Mouse (Mus musculus): ENCODE results near the gene Gimap9. TPM values are rescaled to one million over a fixed set of nuclear protein-coding genes. Genes with fewer than 3 reads are reported as not detected.

The Gimap9 gene
- polyA plus RNA-seq, 1 experiment from 2014 or later = 4.0 TPM

GRCm38 (mm10) chr6:48684806-48685205 is 8.9 kb downstream of the Gimap9 start:
- no peak overlapping the region for H3K4me3 ChIP-seq
- H3K27ac ChIP-seq = no peak overlapping the region
- no peak for DNase-seq (ENCODE audit: extremely low spot score, low spot score)
- H3K36me3 ChIP-seq (replicated peaks) = no peaks in the 10 kb centered on the region
- no peaks in the 10 kb centered on the region for H3K4me1 ChIP-seq
- H3K27me3 ChIP-seq (ENCODE audit: poor library complexity, severe bottlenecking) = no peaks in the 10 kb centered on the region
- no peaks in the 10 kb centered on the region for H3K9me3 ChIP-seq
- 52% methylated on average over 4 of the region's 4 CpGs for WGBS

GRCm38 (mm10) chr6:48685251-48685650 is 9.3 kb downstream of the Gimap9 start:
- 75% methylated on average over 2 of the region's 2 CpGs for WGBS
- Histone ChIP-seq H3K4me3 (no peak overlapping the region), H3K27ac (no peak overlapping the region), H3K4me1 (no peaks in the 10 kb centered on the region), H3K27me3 (ENCODE audit: poor library complexity, severe bottlenecking) (no peaks in the 10 kb centered on the region), H3K36me3 (replicated peaks) (no peaks in the 10 kb centered on the region), H3K9me3 (no peaks in the 10 kb centered on the region)
- DNase-seq (ENCODE audit: extremely low spot score, low spot score) = no peak

- DNase-seq (ENCODE audit: extremely low spot score, low spot score) = no peak
- Histone ChIP-seq H3K9me3 (no peaks in the 10 kb centered on the region), H3K36me3 (replicated peaks) (no peaks in the 10 kb centered on the region), H3K27ac (no peak overlapping the region), H3K27me3 (ENCODE audit: poor library complexity, severe bottlenecking) (no peaks in the 10 kb centered on the region), H3K4me3 (no peak overlapping the region), H3K4me1 (no peaks in the 10 kb centered on the region)
- WGBS = 88% methylated on average over 7 of the region's 7 CpGs
Observed at GRCm38 (mm10) chr6:48685694-48686665, 10.1 kb downstream of the Gimap9 start.

DNA sequence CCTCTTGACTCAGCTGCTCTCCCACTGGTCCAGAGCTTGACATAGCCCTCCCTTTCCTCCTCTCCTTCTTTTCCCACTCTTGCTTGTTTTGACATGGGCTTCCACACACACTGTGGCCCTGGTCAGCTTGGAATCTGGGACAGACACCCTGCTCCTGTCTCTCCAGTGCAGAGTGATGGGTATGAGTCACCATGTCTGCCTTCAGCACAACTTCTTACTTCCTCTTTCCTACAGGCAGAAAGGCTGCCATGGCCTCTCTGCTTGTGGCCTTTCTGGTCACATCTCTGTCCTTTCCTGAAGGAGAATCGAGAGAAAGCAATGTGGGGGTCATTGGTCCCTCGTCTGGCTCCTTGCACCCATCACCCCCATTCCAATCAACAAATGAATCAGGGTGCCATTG is 11.1 kb downstream of the Gimap9 start:
- H3K36me3 ChIP-seq (replicated peaks) = no peaks in the 10 kb centered on the region
- no peak overlapping the region for H3K4me3 ChIP-seq
- H3K27me3 ChIP-seq (ENCODE audit: poor library complexity, severe bottlenecking) = no peaks in the 10 kb centered on the region
- 88% methylated on average over 2 of the region's 2 CpGs for WGBS
- no peak for DNase-seq (ENCODE audit: extremely low spot score, low spot score)
- H3K27ac ChIP-seq = no peak overlapping the region
- H3K4me1 ChIP-seq = no peaks in the 10 kb centered on the region
- H3K9me3 ChIP-seq = no peaks in the 10 kb centered on the region

DNA sequence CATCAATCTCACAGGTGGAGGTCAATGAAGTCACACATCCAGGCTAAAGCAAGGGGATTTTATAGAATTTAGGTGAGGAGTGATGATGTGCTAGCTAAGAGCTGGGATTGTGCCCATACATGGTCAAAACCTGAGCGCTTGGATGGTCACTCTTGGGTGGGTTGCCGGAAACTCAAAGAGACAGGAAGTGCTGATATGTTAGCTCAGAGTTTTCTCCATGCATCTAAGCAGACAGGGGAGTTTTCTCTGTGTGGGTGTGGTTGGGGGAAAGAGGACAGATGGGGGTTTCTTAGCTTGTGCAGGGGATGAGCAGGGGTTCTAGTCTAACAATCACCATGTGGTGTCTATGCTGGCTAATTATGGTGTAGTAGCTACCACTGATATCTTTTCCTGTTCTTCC is 13.4 kb downstream of the Gimap9 start:
- DNase-seq (ENCODE audit: extremely low spot score, low spot score) = no peak
- 94% methylated on average over 2 of the region's 2 CpGs for WGBS
- Histone ChIP-seq H3K4me1 (no peaks in the 10 kb centered on the region), H3K27ac (no peak overlapping the region), H3K27me3 (ENCODE audit: poor library complexity, severe bottlenecking) (no peaks in the 10 kb centered on the region), H3K9me3 (no peaks in the 10 kb centered on the region), H3K4me3 (no peak overlapping the region), H3K36me3 (replicated peaks) (no peaks in the 10 kb centered on the region)

DNA sequence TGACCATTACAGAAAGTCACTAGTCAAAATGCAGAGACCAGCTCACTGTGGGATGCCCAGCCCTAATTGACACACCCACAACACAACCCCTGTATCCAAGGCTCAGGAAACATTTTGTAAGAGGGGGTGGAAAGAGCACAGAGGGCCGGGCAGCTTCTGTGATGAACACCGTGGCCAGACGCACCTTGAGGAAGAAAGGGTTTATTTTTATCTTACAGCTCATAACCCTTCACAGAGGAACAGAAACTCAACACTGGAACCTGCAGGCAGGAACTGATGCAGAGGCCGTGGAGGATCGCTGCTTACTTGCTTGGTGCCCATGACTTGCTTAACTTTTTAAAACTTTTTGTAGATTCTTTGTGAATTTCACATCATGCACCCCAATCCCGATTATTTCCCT is 17.0 kb downstream of the Gimap9 start:
- Histone ChIP-seq H3K27ac (no peak overlapping the region), H3K27me3 (ENCODE audit: poor library complexity, severe bottlenecking) (no peaks in the 10 kb centered on the region)
- WGBS = 90% methylated on average over 6 of the region's 6 CpGs

DNA sequence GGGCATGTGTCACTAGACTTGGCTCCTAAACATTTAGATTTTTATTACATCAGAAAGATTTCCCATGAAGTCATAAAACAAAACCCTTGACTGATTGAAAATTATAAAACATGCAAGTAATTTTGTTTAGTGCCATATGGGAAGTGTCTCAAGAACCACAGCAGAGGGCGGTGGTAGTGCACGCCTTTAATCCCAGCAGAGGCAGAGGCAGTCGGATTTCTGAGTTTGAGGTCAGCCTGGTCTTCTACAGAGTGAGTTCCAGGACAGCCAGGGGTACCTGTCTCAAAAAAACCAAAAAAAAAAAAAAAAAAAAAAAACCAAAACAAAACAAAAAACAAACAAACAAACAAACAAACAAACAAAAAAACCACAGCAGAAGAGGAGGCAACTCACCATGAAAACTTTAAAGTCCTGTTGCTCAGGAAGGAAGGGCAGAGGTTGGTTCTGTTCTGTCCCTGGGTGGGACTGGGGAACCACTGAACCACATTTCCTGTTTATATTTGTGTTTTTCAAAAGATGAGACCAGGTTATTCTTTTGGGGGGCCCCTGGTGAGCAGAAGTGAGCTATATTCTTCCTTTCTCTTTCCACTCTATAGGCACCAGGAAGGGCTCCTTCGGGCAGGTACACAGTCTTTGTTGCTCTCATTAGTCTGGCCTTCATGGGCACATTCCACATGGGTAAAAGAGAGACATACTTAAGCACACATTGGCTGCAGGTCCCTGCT is 21.1 kb downstream of the Gimap9 start:
- Histone ChIP-seq H3K27ac (0 out of 2 replicates have a peak overlapping the region, but pooled peaks have one; percentile 11), H3K9me3 (no peaks in the 10 kb centered on the region), H3K4me3 (no peak overlapping the region), H3K36me3 (replicated peaks) (no peaks in the 10 kb centered on the region), H3K27me3 (ENCODE audit: poor library complexity, severe bottlenecking) (no peaks in the 10 kb centered on the region), H3K4me1 (peaks cover 7% of the 10 kb centered on the region; the same call in 1 of the 2 replicates)
- 85% methylated on average over 4 of the region's 4 CpGs for WGBS
- no peak for DNase-seq (ENCODE audit: extremely low spot score, low spot score)

More for the DNA sequence above, 17.0 kb downstream of the Gimap9 start:
- H3K9me3 ChIP-seq = no peaks in the 10 kb centered on the region
- no peak for DNase-seq (ENCODE audit: extremely low spot score, low spot score)
- peaks cover 3% of the 10 kb centered on the region; the same call in 1 of the 2 replicates for H3K4me1 ChIP-seq
- H3K36me3 ChIP-seq (replicated peaks) = no peaks in the 10 kb centered on the region
- no peak overlapping the region for H3K4me3 ChIP-seq

- 49% methylated on average over 1 of the region's 1 CpGs for WGBS
- no peaks in the 10 kb centered on the region for H3K27me3 ChIP-seq (ENCODE audit: poor library complexity, severe bottlenecking)
Observed at GRCm38 (mm10) chr6:48697555-48697930, 21.6 kb downstream of the Gimap9 start.

GRCm38 (mm10) chr6:48698066-48698856 is 22.3 kb downstream of the Gimap9 start:
- Histone ChIP-seq H3K27ac (no peak overlapping the region), H3K9me3 (no peaks in the 10 kb centered on the region)
- WGBS = 82% methylated on average over 7 of the region's 7 CpGs

More at GRCm38 (mm10) chr6:48697555-48697930, 21.6 kb downstream of the Gimap9 start:
- Histone ChIP-seq H3K36me3 (replicated peaks) (no peaks in the 10 kb centered on the region), H3K9me3 (no peaks in the 10 kb centered on the region), H3K4me3 (no peak overlapping the region), H3K27ac (0 out of 2 replicates have a peak overlapping the region, but pooled peaks have one; percentile 11), H3K4me1 (peaks cover 7% of the 10 kb centered on the region; the same call in 1 of the 2 replicates)
- DNase-seq (ENCODE audit: extremely low spot score, low spot score) = no peak

DNA sequence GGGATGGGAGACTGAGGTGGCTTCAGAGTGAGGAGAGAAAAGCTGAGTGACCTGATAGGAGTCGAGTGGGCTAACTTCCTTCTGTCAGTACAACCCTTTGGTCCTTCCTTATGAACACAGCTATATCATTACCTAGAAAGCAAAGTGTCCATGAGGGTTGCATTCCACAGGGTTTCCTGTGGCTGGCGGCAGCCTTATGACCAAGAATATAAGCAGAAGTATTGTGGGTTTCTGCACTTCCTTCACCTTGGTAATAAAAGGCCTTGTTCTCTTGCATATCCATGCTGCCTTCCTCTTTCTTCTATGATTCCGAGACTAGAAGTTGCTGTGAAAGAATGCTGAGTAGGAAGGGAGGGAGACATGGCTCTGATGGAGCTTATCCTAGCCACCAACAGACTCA is 23.0 kb downstream of the Gimap9 start:
- H3K9me3 ChIP-seq = no peaks in the 10 kb centered on the region
- no peaks in the 10 kb centered on the region for H3K27me3 ChIP-seq (ENCODE audit: poor library complexity, severe bottlenecking)
- H3K36me3 ChIP-seq (replicated peaks) = no peaks in the 10 kb centered on the region
- no peak overlapping the region for H3K4me3 ChIP-seq
- DNase-seq (ENCODE audit: extremely low spot score, low spot score) = no peak
- H3K27ac ChIP-seq = no peak overlapping the region
- peaks cover 7% of the 10 kb centered on the region; the same call in 1 of the 2 replicates for H3K4me1 ChIP-seq
- 79% methylated on average over 3 of the region's 3 CpGs for WGBS

More at GRCm38 (mm10) chr6:48698066-48698856, 22.3 kb downstream of the Gimap9 start:
- Histone ChIP-seq H3K4me3 (no peak overlapping the region), H3K4me1 (peaks cover 7% of the 10 kb centered on the region; the same call in 1 of the 2 replicates), H3K36me3 (replicated peaks) (no peaks in the 10 kb centered on the region), H3K27me3 (ENCODE audit: poor library complexity, severe bottlenecking) (no peaks in the 10 kb centered on the region)
- no peak for DNase-seq (ENCODE audit: extremely low spot score, low spot score)

DNA sequence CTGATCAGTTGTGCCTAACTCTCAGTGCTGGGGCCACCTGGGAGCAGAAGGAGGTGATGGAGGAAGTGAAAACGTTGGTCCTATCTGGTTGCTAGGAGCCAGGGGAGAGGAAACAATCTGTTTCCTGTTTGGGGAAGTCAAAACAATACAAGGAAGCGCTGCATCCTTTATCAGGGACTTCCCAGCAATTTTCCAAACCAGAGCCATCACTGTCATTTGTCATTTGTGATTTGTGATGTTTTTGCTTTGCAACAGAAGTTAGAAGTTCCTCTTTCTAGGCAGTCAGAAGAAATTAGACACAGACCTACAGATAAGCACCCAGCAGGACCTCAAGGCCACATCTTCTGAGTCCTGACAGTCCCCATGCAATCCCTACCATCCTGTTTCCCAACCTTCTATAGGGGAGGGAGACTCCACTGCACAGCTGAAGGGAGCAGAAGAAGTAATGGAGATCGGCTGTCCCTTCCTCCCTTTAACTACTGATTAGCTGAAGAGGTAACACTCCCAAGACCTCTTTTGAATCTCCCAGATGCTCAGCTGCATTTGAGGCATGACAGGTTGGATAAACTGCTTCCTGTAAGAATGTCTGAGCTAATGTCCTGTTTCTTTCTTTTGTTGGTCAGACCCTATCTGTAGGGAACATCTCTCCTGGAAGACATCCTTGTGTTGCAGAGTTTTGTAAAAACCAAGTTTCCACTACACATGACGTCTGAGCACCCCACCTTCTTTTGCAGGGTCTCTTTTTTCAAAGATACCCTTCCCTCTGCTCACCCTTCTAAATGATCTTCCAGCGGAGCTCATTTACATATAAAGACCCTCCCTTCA is 24.5 kb downstream of the Gimap9 start:
- Histone ChIP-seq H3K36me3 (replicated peaks) (no peaks in the 10 kb centered on the region), H3K4me1 (peaks cover 7% of the 10 kb centered on the region; the same call in 1 of the 2 replicates), H3K9me3 (no peaks in the 10 kb centered on the region), H3K27me3 (ENCODE audit: poor library complexity, severe bottlenecking) (no peaks in the 10 kb centered on the region), H3K4me3 (no peak overlapping the region), H3K27ac (no peak overlapping the region)
- WGBS = 65% methylated on average over 5 of the region's 5 CpGs
- no peak for DNase-seq (ENCODE audit: extremely low spot score, low spot score)
